ENCODE assay signal across 18 mouse cellular contexts in the genomic region with DNA sequence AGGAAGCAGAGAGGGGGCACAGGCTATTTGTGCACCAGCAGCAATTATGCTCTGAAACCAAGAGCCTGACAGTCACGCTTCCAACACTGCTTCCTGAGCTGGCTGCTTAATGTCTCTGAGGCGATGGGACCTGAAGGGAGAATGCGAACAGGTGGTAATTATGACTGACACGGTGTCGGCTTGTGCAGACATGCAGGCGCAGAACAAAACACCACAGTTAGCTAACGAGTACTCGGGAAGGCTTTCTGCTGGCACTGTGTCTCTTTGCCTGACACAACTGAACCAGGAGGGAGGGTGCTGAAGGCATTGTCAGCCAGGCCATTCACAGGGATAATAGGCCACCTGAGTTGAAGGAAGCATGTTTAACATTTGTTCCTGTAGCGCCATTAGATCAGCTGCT.
A peak's percentile ranks its signal among the peaks of the same experiment; 100 is the strongest.
DNase-seq lines count a peak whose midpoint lies in the region; ATAC-seq and TF ChIP-seq lines count a peak whose summit lies in the region.
"Had no signal": no experiment of that assay in that cellular context is flagged by ENCODE, and none has a peak within 500 bp of the region (broad histone marks: within the 10 kb centered on the region; RNA-seq: fewer than 3 reads in every experiment).

No protein-coding gene starts in this region.

- 57% methylated on average over 9 of the region's 9 CpGs for WGBS in embryonic facial prominence, embryonic 14.5 days
- WGBS in intestine, postnatal 0 days, result 77% methylated on average over 9 of the region's 9 CpGs

- H3K9me3 ChIP-seq in embryonic facial prominence, embryonic 14.5 days (ENCODE audit: control insufficient read depth, low read length), result no peaks in the 10 kb centered on the region
- H3K9me3 ChIP-seq in intestine, postnatal 0 days (ENCODE audit: control insufficient read depth), result no peaks in the 10 kb centered on the region
- H3K9me3 ChIP-seq: heart, embryonic 13.5 days; intestine, embryonic 15.5 days; limb, embryonic 15.5 days had no signal

- H3K4me2 ChIP-seq in embryonic facial prominence, embryonic 14.5 days (ENCODE audit: low read depth, low read length), result no peak overlapping the region
- no peak overlapping the region for H3K4me2 ChIP-seq in intestine, postnatal 0 days (replicated peaks; ENCODE audit: low read depth)
- H3K4me2 ChIP-seq: heart, embryonic 13.5 days; hindbrain, embryonic 14.5 days; intestine, embryonic 15.5 days; limb, embryonic 15.5 days had no signal

- H3K4me3 ChIP-seq in embryonic facial prominence, embryonic 14.5 days (ENCODE audit: low read depth, low read length), result no peak overlapping the region
- H3K4me3 ChIP-seq in intestine, postnatal 0 days (ENCODE audit: low read depth, low read length), result no peak overlapping the region
- H3K4me3 ChIP-seq: heart, embryonic 13.5 days; intestine, embryonic 15.5 days; limb, embryonic 15.5 days had no signal

- TF ChIP-seq CTCF in intestine, postnatal 0 days (IDR thresholded peaks at IDR 0.05; ENCODE audit: low read depth), result no peak

- H3K27me3 ChIP-seq in embryonic facial prominence, embryonic 14.5 days (replicated peaks; ENCODE audit: control insufficient read depth, insufficient read depth, low read length), result no peaks in the 10 kb centered on the region
- no peaks in the 10 kb centered on the region for H3K27me3 ChIP-seq in intestine, postnatal 0 days (replicated peaks; ENCODE audit: control insufficient read depth, insufficient read depth, low read length)
- H3K27me3 ChIP-seq: heart, embryonic 13.5 days; intestine, embryonic 15.5 days; limb, embryonic 15.5 days had no signal

- no peaks in the 10 kb centered on the region for H3K36me3 ChIP-seq in embryonic facial prominence, embryonic 14.5 days (ENCODE audit: control insufficient read depth, insufficient read depth, low read length)
- H3K36me3 ChIP-seq in intestine, postnatal 0 days (ENCODE audit: control insufficient read depth, insufficient read depth), result no peaks in the 10 kb centered on the region
- H3K36me3 ChIP-seq: heart, embryonic 13.5 days; intestine, embryonic 15.5 days; limb, embryonic 15.5 days had no signal

- peak; percentile 77; the same call in 1 of the 2 replicates for ATAC-seq in embryonic facial prominence, embryonic 14.5 days (ENCODE audit: low read depth)
- no peak for ATAC-seq in intestine, postnatal 0 days
- ATAC-seq: activated CD4-positive, CD25-positive, alpha-beta regulatory T cell, adult 4 months; intestine, embryonic 15.5 days; lung, postnatal 0 days had no signal

- peak; percentile 8 to 14 for DNase-seq in layer of hippocampus, postnatal 10 days (ENCODE audit: low spot score in 2 of 2)
- no peak for DNase-seq in layer of hippocampus, adult 11-12 months (ENCODE audit: low spot score)
- peak; percentile 3 for DNase-seq in ES-CJ7 (ENCODE audit: low read depth, low spot score)
- DNase-seq in R1 (ENCODE audit: low read depth, low spot score), result peak; percentile 14
- DNase-seq in embryonic facial prominence, embryonic 14.5 days (ENCODE audit: low spot score), result peak; percentile 73
- DNase-seq in lung, postnatal 25 days (ENCODE audit: low spot score), result no peak
- DNase-seq: adrenal gland, postnatal 10 days; cerebellum, adult 11-12 months; cerebellum, postnatal 14 days; heart, adult 11 months; thymus, postnatal 4 days had no signal

- no peak overlapping the region for H3K27ac ChIP-seq in embryonic facial prominence, embryonic 14.5 days (replicated peaks; ENCODE audit: low read depth, low read length)
- no peak overlapping the region for H3K27ac ChIP-seq in intestine, postnatal 0 days (ENCODE audit: low read depth, low read length)
- H3K27ac ChIP-seq: heart, embryonic 13.5 days; hindbrain, embryonic 14.5 days; intestine, embryonic 15.5 days; limb, embryonic 15.5 days had no signal

- no peak overlapping the region for H3K9ac ChIP-seq in embryonic facial prominence, embryonic 14.5 days (ENCODE audit: low read depth, low read length)
- no peak overlapping the region for H3K9ac ChIP-seq in intestine, postnatal 0 days (ENCODE audit: low read depth, low read length)
- H3K9ac ChIP-seq: heart, embryonic 13.5 days; hindbrain, embryonic 14.5 days; intestine, embryonic 15.5 days; limb, embryonic 15.5 days had no signal

- no peaks in the 10 kb centered on the region for H3K4me1 ChIP-seq in embryonic facial prominence, embryonic 14.5 days (ENCODE audit: control insufficient read depth, insufficient read depth, low read length)
- H3K4me1 ChIP-seq in intestine, postnatal 0 days (replicated peaks; ENCODE audit: control insufficient read depth, insufficient read depth, low read length), result no peaks in the 10 kb centered on the region
- H3K4me1 ChIP-seq: heart, embryonic 13.5 days; intestine, embryonic 15.5 days; limb, embryonic 15.5 days had no signal

Comparison
In these comparisons a context has a peak if more than half of its experiments do, and no peak if none do; other contexts are left out.
1. DNase-seq: peak in layer of hippocampus, postnatal 10 days (2 of 2), ES-CJ7 (single experiment), R1 (single experiment) and embryonic facial prominence, embryonic 14.5 days (single experiment); none in layer of hippocampus, adult 11-12 months (single experiment) and lung, postnatal 25 days (single experiment).